Mouse (Mus musculus) kidney, adult 2 months (tissue): ENCODE results near the gene Morn3.

ENCODE experiments used
- CTCF ChIP-seq: fragments of 200-500 bp; conservative IDR thresholded peaks from 2 replicates; pipeline ENCODE4 v1.5.1; 2011; ENCODE audit warnings: low read depth, mild to moderate bottlenecking, control low read depth, low read length, moderate library complexity, mixed read lengths; ENCODE audit not compliant: insufficient read depth, insufficient read length
- POLR2A ChIP-seq: fragments of 200-500 bp; IDR thresholded peaks from one replicate; pipeline ENCODE4 v1.6.1; 2011; ENCODE audit warnings: low read depth, low read length, control low read depth

DNA sequence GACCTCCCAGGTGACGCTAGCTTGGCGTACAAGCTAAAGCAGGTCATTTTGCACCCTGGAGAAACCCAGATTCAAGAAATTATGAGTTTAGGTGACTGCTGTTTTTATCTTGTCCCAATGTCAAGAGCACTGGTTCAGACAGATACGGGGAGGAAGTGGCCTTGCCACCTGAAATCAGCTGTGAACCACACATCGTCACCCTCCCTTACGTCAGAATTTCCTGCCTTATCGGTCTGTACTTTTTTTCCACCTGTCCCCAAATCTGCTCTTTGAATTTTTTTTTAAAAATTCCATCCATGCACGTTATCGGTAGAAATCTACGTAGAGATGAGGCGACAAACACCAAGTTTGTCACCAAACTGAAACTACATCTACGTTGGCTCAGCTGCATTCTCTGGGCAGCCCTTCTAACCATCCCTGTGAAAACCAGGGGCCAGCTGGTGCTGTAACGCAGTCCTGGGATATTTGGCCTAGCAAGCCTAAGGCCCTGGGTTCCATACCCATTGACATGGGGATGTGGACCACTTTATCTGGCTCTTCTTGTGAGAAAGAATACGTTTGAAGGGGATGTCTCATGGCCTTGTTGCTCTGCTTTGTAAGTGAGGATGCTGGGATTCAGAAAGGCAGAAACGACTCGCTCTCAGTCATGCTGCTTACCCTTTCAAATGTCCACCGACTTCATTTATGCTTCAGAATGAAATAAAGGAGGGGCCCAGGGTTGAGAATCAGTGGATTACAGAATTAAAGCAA, 56.2 kb downstream of the Morn3 start:
- TF ChIP-seq POLR2A, result no peak
- no peak for TF ChIP-seq CTCF
